ENCODE assay signal across 9 mouse cellular contexts in genomic region chr1:182115651-182116408, GRCm38 (mm10). TPM values are rescaled to one million over a fixed set of nuclear protein-coding genes. Genes with fewer than 3 reads are reported as not detected.
DNase-seq lines count a peak whose midpoint lies in the region; ATAC-seq and TF ChIP-seq lines count a peak whose summit lies in the region.
"Had no signal": no experiment of that assay in that cellular context is flagged by ENCODE, and none has a peak within 500 bp of the region (broad histone marks: within the 10 kb centered on the region; RNA-seq: fewer than 3 reads in every experiment).

No protein-coding gene starts in this region.

- peak; percentile 80 for TF ChIP-seq CTCF in lung, postnatal 0 days (IDR thresholded peaks at IDR 0.05)

- H3K36me3 ChIP-seq in intestine, embryonic 16.5 days (ENCODE audit: control insufficient read depth, insufficient read depth, low read length) = no peaks in the 10 kb centered on the region
- H3K36me3 ChIP-seq in lung, postnatal 0 days (ENCODE audit: insufficient read depth, low read length) = no peaks in the 10 kb centered on the region

- 40% methylated on average over 7 of the region's 7 CpGs for WGBS in intestine, embryonic 16.5 days
- 22% methylated on average over 7 of the region's 7 CpGs for WGBS in lung, postnatal 0 days

- no peaks in the 10 kb centered on the region for H3K27me3 ChIP-seq in intestine, embryonic 16.5 days (replicated peaks; ENCODE audit: control insufficient read depth, insufficient read depth, low read length)
- H3K27me3 ChIP-seq in lung, postnatal 0 days (replicated peaks; ENCODE audit: insufficient read depth, low read length) = 0 out of 2 replicates have a peak, but pooled peaks cover 7% of the 10 kb centered on the region

- H3K9me3 ChIP-seq in intestine, embryonic 16.5 days (ENCODE audit: control insufficient read depth, low read length) = no peaks in the 10 kb centered on the region
- H3K9me3 ChIP-seq in lung, postnatal 0 days (ENCODE audit: low read length) = no peaks in the 10 kb centered on the region

- peak; percentile 74 for DNase-seq in left cerebral cortex, postnatal 4 days
- DNase-seq in left cerebral cortex, postnatal 36 days (ENCODE audit: low spot score in 2 of 2) = no peak
- DNase-seq in NIH3T3 (ENCODE audit: low read depth) = peak; percentile 89
- peak; percentile 36 for DNase-seq in cerebellum, adult 8-10 months
- peak; percentile 92 for DNase-seq in lung, postnatal 0 days (ENCODE audit: low spot score)
- no peak for DNase-seq in spleen, adult 12 weeks (ENCODE audit: low spot score)

- H3K9ac ChIP-seq in intestine, embryonic 16.5 days (ENCODE audit: low read depth, low read length) = 0 out of 2 replicates have a peak overlapping the region, but pooled peaks have one; percentile 20
- no peak overlapping the region for H3K9ac ChIP-seq in lung, postnatal 0 days (replicated peaks; ENCODE audit: low read depth)

- intact Hi-C loops in left cerebral cortex, postnatal 4 days (cut with DNase I) = loop anchor here (2.0 to 10.0 kb wide), 2 partner anchors 91 to 227 kb away; no protein-coding TSS in a partner anchor
- intact Hi-C loops in left cerebral cortex, postnatal 36 days (cut with DNase I) = loop anchor here (1.0 kb wide), 1 partner anchor 228 kb away; no protein-coding TSS in a partner anchor

- H3K4me3 ChIP-seq in intestine, embryonic 16.5 days (ENCODE audit: low read length) = no peak overlapping the region
- H3K4me3 ChIP-seq in lung, postnatal 0 days (ENCODE audit: low read depth, low read length) = no peak overlapping the region

- H3K4me2 ChIP-seq in intestine, embryonic 16.5 days (ENCODE audit: low read depth, low read length) = no peak overlapping the region
- H3K4me2 ChIP-seq in lung, postnatal 0 days (replicated peaks; ENCODE audit: low read depth, low read length) = 0 out of 2 replicates have a peak overlapping the region, but pooled peaks have one; percentile 3

- H3K4me1 ChIP-seq in intestine, embryonic 16.5 days (ENCODE audit: control insufficient read depth, insufficient read depth, low read length) = 0 out of 2 replicates have a peak, but pooled peaks cover 2% of the 10 kb centered on the region
- H3K4me1 ChIP-seq in lung, postnatal 0 days (ENCODE audit: insufficient read depth, low read depth, low read length) = peaks cover 5% of the 10 kb centered on the region; the same call in 1 of the 2 replicates

- peak; percentile 80; the same call in 1 of the 2 replicates for ATAC-seq in intestine, embryonic 16.5 days
- ATAC-seq in lung, postnatal 0 days = peak; percentile 87

- no peak overlapping the region for H3K27ac ChIP-seq in intestine, embryonic 16.5 days (ENCODE audit: low read length)
- H3K27ac ChIP-seq in lung, postnatal 0 days (ENCODE audit: low read length) = no peak overlapping the region

- no peak for TF ChIP-seq EP300 in lung, postnatal 0 days (IDR thresholded peaks at IDR 0.05)

RNA-seq across cellular contexts. Expression of gene Srp9, which starts 8.7 kb away (rescaled TPM):
- 10 to 100 TPM; 46.2 to 46.6 TPM for total RNA-seq in left cerebral cortex, postnatal 4 days (2021)
- total RNA-seq in left cerebral cortex, postnatal 36 days (2021) = 10 to 100 TPM; 61.0 to 63.4 TPM
- 135 and 142 TPM in 2 replicates for polyA plus RNA-seq in intestine, embryonic 16.5 days (2015; fragmentation: Nextera tagmentation; extraction: Ambion mirVana)
- polyA plus RNA-seq in lung, postnatal 0 days (2015; fragmentation: Nextera tagmentation; extraction: Ambion mirVana) = 146 and 148 TPM in 2 replicates

RNA-seq across cellular contexts. Expression of gene Vmn1r1, which starts 48.5 kb away (rescaled TPM):
- not detected for total RNA-seq in left cerebral cortex, postnatal 4 days (2021)
- total RNA-seq in left cerebral cortex, postnatal 36 days (2021) = not detected
- not detected in 2 replicates for polyA plus RNA-seq in intestine, embryonic 16.5 days (2015; fragmentation: Nextera tagmentation; extraction: Ambion mirVana)
- polyA plus RNA-seq in lung, postnatal 0 days (2015; fragmentation: Nextera tagmentation; extraction: Ambion mirVana) = not detected in 2 replicates
- total RNA-seq: common myeloid progenitor, adult 5-6 weeks; left cerebral cortex, postnatal 25 days had no signal

Comparison
In these comparisons a context has a peak if more than half of its experiments do, and no peak if none do; other contexts are left out.
1. DNase-seq: peak in left cerebral cortex, postnatal 4 days (single experiment), NIH3T3 (single experiment), cerebellum, adult 8-10 months (single experiment) and lung, postnatal 0 days (single experiment); none in left cerebral cortex, postnatal 36 days (0 of 2) and spleen, adult 12 weeks (single experiment).